Mouse (Mus musculus) gastrocnemius, adult 2 months (tissue): ENCODE results near the gene Srsf10. TPM values are rescaled to one million over a fixed set of nuclear protein-coding genes. Genes with fewer than 3 reads are reported as not detected.

Source experiments
- DNase-seq: peaks from one replicate; pipeline ENCODE4 v3.0.0; 2022
- H3K27ac ChIP-seq: fragments of 200-600 bp; 2 replicates; pipeline ENCODE4 v1.8.1; 2022; ENCODE audit warnings: mild to moderate bottlenecking
- H3K4me3 ChIP-seq: fragments of 200-600 bp; 2 replicates; pipeline ENCODE4 v1.8.1; 2022; ENCODE audit warnings: mild to moderate bottlenecking, moderate library complexity
- CTCF ChIP-seq: fragments of 200-600 bp; IDR thresholded peaks from 2 replicates; pipeline ENCODE4 v1.8.1; 2022; ENCODE audit warnings: antibody characterized with exemption, mild to moderate bottlenecking, moderate library complexity
- intact Hi-C: fragments of 180-260 bp; cut with DNase I; formaldehyde crosslinking; loops from one replicate; pipeline ENCODE4 v1.15.1; 2025
- total RNA-seq, 2 experiments: library from RNA; stranded (reverse); gene quantifications; 2 replicates each; pipeline ENCODE4 v1.2.3; 2021

Srsf10 gene
- total RNA-seq, 2 experiments from 2014 or later = 27.2 to 30.6 TPM

- no peak for TF ChIP-seq CTCF
- no peak for DNase-seq
- H3K4me3 ChIP-seq = peak overlapping the region; percentile 94
- H3K27ac ChIP-seq = peak overlapping the region; percentile 93
- intact Hi-C loops = loop anchor here (2.0 kb wide), 1 partner anchor 15 kb away; the partner anchor contains the start of gene Pnrc2
Measured at GRCm38 (mm10) chr4:135857597-135858186, 2.1 kb downstream of the Srsf10 start.

GRCm38 (mm10) chr4:135868996-135869395 is 13.4 kb downstream of the Srsf10 start:
- intact Hi-C loops = no loop called here
- no peak for TF ChIP-seq CTCF
- no peak overlapping the region for H3K4me3 ChIP-seq
- peak overlapping the region; percentile 48 for H3K27ac ChIP-seq
- no peak for DNase-seq

- intact Hi-C loops = no loop called here
- Histone ChIP-seq H3K4me3 (peak overlapping the region; percentile 83), H3K27ac (peak overlapping the region; percentile 99; the same call in 1 of the 2 replicates)
- DNase-seq = no peak
- no peak for TF ChIP-seq CTCF
Measured at GRCm38 (mm10) chr4:135870227-135871023, 14.9 kb downstream of the Srsf10 start.

- intact Hi-C loops = loop anchor here (2.0 kb wide), 1 partner anchor 15 kb away; no protein-coding TSS in a partner anchor
Measured at GRCm38 (mm10) chr4:135872015-135872414, 16.5 kb downstream of the Srsf10 start.

GRCm38 (mm10) chr4:135872589-135873391 is 17.2 kb downstream of the Srsf10 start:
- peak overlapping the region; percentile 99 for H3K27ac ChIP-seq
- intact Hi-C loops = loop anchor here (1.0 to 2.0 kb wide), 2 partner anchors 16 to 71 kb away; no protein-coding TSS in a partner anchor
- peak overlapping the region; percentile 83 for H3K4me3 ChIP-seq
- no peak for DNase-seq
- TF ChIP-seq CTCF = no peak

More at GRCm38 (mm10) chr4:135872015-135872414, 16.5 kb downstream of the Srsf10 start:
- DNase-seq = no peak
- TF ChIP-seq CTCF = no peak
- H3K4me3 ChIP-seq = peak overlapping the region; percentile 83
- peak overlapping the region; percentile 99 for H3K27ac ChIP-seq

GRCm38 (mm10) chr4:135873526-135874202 is 18.1 kb downstream of the Srsf10 start, which contains the start of gene Pnrc2:
Gene Pnrc2, minus strand, starts transcription at chr4:135873850.
- Histone ChIP-seq H3K4me3 (peak within 1 kb of the TSS; percentile 83), H3K27ac (peak within 1 kb of the TSS; percentile 99)
- no peak; the same call in 1 of the 2 replicates for TF ChIP-seq CTCF
- intact Hi-C loops = loop anchor here (1.0 to 2.0 kb wide), 2 partner anchors 17 to 72 kb away; no protein-coding TSS in a partner anchor
- DNase-seq = peak; percentile 95

GRCm38 (mm10) chr4:135874564-135875535 is 19.3 kb downstream of the Srsf10 start:
- Histone ChIP-seq H3K27ac (peak overlapping the region; percentile 99), H3K4me3 (peak overlapping the region; percentile 83)
- intact Hi-C loops = loop anchor here (5.0 kb wide), 1 partner anchor 53 kb away; no protein-coding TSS in a partner anchor
- no peak for DNase-seq
- no peak for TF ChIP-seq CTCF

GRCm38 (mm10) chr4:135875546-135875945 is 20.0 kb downstream of the Srsf10 start:
- TF ChIP-seq CTCF = no peak
- no peak for DNase-seq
- H3K27ac ChIP-seq = peak overlapping the region; percentile 99

GRCm38 (mm10) chr4:135875991-135876582 is 20.5 kb downstream of the Srsf10 start:
- peak overlapping the region; percentile 99 for H3K27ac ChIP-seq
- intact Hi-C loops = loop anchor here (5.0 kb wide), 1 partner anchor 54 kb away; no protein-coding TSS in a partner anchor
- peak overlapping the region; percentile 64 for H3K4me3 ChIP-seq
- no peak for TF ChIP-seq CTCF
- DNase-seq = peak; percentile 56

More at GRCm38 (mm10) chr4:135875546-135875945, 20.0 kb downstream of the Srsf10 start:
- intact Hi-C loops = loop anchor here (5.0 kb wide), 1 partner anchor 53 kb away; no protein-coding TSS in a partner anchor
- H3K4me3 ChIP-seq = no peak overlapping the region; the same call in 1 of the 2 replicates

- TF ChIP-seq CTCF = no peak
- intact Hi-C loops = loop anchor here (1.0 to 5.0 kb wide), 2 partner anchors 54 to 75 kb away; no protein-coding TSS in a partner anchor
Measured at GRCm38 (mm10) chr4:135876583-135877020, 21.1 kb downstream of the Srsf10 start.

More at GRCm38 (mm10) chr4:135876583-135877020, 21.1 kb downstream of the Srsf10 start:
- Histone ChIP-seq H3K27ac (peak overlapping the region; percentile 99), H3K4me3 (peak overlapping the region; percentile 64)
- peak; percentile 72 for DNase-seq
